Mouse (Mus musculus): ENCODE results near the gene Ralbp1. TPM values are rescaled to one million over a fixed set of nuclear protein-coding genes. Genes with fewer than 3 reads are reported as not detected.

Gene Ralbp1
- total RNA-seq, 2 experiments from 2014 or later, result 21.6 to 23.8 TPM

DNA sequence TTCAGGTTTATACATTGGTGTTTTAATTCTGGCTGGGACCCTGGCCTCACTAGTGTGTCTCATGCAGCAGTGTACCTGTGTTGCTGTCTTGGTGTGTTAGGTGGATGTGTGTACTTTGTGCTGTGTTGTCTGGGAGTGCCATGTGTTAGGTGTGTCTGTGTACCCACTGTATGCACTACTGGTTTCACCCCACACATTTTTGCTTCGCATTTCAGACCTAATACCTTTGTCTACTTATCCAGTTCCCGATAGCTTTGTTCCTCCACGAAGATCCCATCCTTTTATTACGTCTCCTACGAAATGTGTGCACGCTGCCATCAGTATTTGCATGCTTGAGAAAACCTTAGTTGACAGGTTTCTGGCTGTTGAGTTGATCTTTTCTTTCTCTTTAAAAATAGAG is 85.1 kb downstream of the Ralbp1 start:
- TF ChIP-seq CTCF (IDR thresholded peaks at IDR 0.05), result no peak
- no peak for DNase-seq
- intact Hi-C loops (cut with DNase I), result no loop called here
- Histone ChIP-seq H3K4me3 (no peak overlapping the region), H3K27ac (no peak overlapping the region)

GRCm38 (mm10) chr17:65799353-65799752 is 86.2 kb downstream of the Ralbp1 start:
- no peak for TF ChIP-seq CTCF (IDR thresholded peaks at IDR 0.05)
- no peak for DNase-seq
- Histone ChIP-seq H3K27ac (0 out of 2 replicates have a peak overlapping the region, but pooled peaks have one; percentile 16), H3K4me3 (no peak overlapping the region)
- intact Hi-C loops (cut with DNase I), result no loop called here

GRCm38 (mm10) chr17:65798446-65798845 is 87.2 kb downstream of the Ralbp1 start:
- intact Hi-C loops (cut with DNase I), result no loop called here
- DNase-seq, result no peak
- Histone ChIP-seq H3K27ac (no peak overlapping the region), H3K4me3 (no peak overlapping the region)
- TF ChIP-seq CTCF (IDR thresholded peaks at IDR 0.05), result no peak

Other genes starting within 250 kb of the Ralbp1 start
- gene Txndc2, start 243.6 kb downstream of the Ralbp1 start, total RNA-seq (2021), result not detected
- gene Rab31, start 113.0 kb downstream of the Ralbp1 start, total RNA-seq (2021), result 1 to 10 TPM; 3.4 to 7.4 TPM
- gene Ppp4r1, start 103.2 kb downstream of the Ralbp1 start, total RNA-seq (2021), result 10 to 100 TPM; 24.8 to 30.3 TPM
- 10 to 100 TPM; 25.2 to 31.6 TPM for gene Twsg1, start 65.4 kb upstream of the Ralbp1 start, total RNA-seq (2021)
- gene Ankrd12, start 191.3 kb upstream of the Ralbp1 start, total RNA-seq (2021), result 10 to 100 TPM; 12.6 to 12.8 TPM
- 100 to 1,000 TPM; 610 to 870 TPM for gene Ndufv2, start 215.8 kb upstream of the Ralbp1 start, total RNA-seq (2021)
- 10 to 100 TPM; 16.4 to 18.7 TPM for gene Washc1, start 225.7 kb upstream of the Ralbp1 start, total RNA-seq (2021)
- gene Ddx11, start 237.7 kb upstream of the Ralbp1 start, total RNA-seq (2021), result 1 to 10 TPM in 1 of 2 experiments, under 1 TPM in 1; 0.38 to 1.5 TPM